Mouse (Mus musculus) erythroblast, embryonic 14.5 days (primary cell): ENCODE results near the gene Ldha.

Source experiments
- GATA1 ChIP-seq: IDR thresholded peaks from 2 replicates; pipeline ENCODE4 v1.6.1; 2012; ENCODE audit warnings: low read length, inconsistent platforms, mixed read lengths
- TAL1 ChIP-seq: IDR thresholded peaks from 3 replicates; pipeline ENCODE4 v1.6.1; 2012; ENCODE audit warnings: low read length, inconsistent platforms, mixed read lengths

- no peak for TF ChIP-seq TAL1
- TF ChIP-seq GATA1, result no peak
Measured at GRCm38 (mm10) chr7:46852666-46853065, 11.4 kb downstream of the Ldha start.
